ENCODE assay signal across 8 mouse cellular contexts in the genomic region with DNA sequence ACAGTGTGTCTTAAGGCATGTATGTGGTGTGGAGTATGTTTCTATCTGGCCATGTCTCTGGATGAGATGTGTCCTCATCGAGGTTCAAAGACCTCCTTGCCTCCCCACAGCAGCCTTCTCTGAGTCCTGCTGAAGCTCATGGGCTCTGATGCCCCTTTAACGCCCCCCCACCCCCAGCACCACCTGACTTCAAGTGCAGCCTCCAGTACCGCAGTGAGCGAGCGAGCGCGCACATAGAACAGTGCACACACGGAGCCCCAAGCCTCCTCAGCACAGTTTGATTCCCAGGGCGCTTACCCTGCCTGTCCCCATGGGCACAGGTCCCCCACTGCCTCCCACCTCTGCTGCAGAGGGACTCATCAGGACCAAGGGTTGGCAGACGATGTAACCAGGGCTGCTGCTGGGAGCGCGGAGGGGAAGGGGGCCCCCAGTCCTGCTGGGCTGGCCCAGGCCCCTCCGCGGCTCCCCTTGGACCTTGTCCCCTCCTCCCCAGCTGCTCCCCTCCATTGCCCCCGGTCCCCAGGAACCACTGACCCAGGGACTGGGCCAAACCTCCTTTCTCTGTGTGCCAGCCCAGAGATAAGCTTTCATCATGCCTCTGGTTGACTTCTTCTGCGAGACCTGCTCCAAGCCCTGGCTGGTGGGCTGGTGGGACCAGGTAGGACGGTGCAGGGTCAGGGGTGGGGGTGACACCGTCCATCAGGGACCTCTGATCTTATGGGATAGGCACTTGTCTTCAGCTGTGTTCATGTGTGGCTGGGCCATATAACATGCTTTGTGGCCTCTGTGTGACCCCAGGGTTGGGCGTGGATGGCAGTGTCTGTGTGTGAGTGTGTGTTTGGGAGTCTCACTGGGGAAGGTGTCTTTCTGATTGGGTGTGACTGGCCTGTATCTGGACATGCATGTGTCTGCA. TPM values are rescaled to one million over a fixed set of nuclear protein-coding genes. Genes with fewer than 3 reads are reported as not detected.
DNase-seq lines count a peak whose midpoint lies in the region; ATAC-seq and TF ChIP-seq lines count a peak whose summit lies in the region.
"Had no signal": no experiment of that assay in that cellular context is flagged by ENCODE, and none has a peak within 500 bp of the region (broad histone marks: within the 10 kb centered on the region; RNA-seq: fewer than 3 reads in every experiment).

No protein-coding gene starts in this region.

- ATAC-seq in forebrain, embryonic 15.5 days (replicated peaks): peak; percentile 79

- peak overlapping the region; percentile 79 for H3K4me2 ChIP-seq in forebrain, embryonic 15.5 days (replicated peaks)

- H3K27ac ChIP-seq in bone marrow, adult 2 months (ENCODE audit: control insufficient read depth, insufficient read depth, low read depth, low read length, poor library complexity): no peak overlapping the region
- peak overlapping the region; percentile 72 for H3K27ac ChIP-seq in forebrain, embryonic 15.5 days (replicated peaks)

- WGBS in bone marrow, adult 2 months: 85% methylated on average over 19 of the region's 19 CpGs
- 22% methylated on average over 18 of the region's 19 CpGs for WGBS in forebrain, embryonic 15.5 days

- peaks cover 34% of the 10 kb centered on the region for H3K36me3 ChIP-seq in E14TG2a.4 (ENCODE audit: insufficient read depth, low read length)
- peaks cover 2% of the 10 kb centered on the region; the same call in 1 of the 2 replicates for H3K36me3 ChIP-seq in forebrain, embryonic 15.5 days

- intact Hi-C loops in left cerebral cortex, postnatal 14 days (cut with DNase I): loop anchor here (5.0 kb wide), 1 partner anchor 34 kb away; no protein-coding TSS in a partner anchor

- peaks cover 69% of the 10 kb centered on the region for H3K4me1 ChIP-seq in E14TG2a.4 (replicated peaks; ENCODE audit: low read depth, low read length)
- H3K4me1 ChIP-seq in bone marrow, adult 2 months (ENCODE audit: control insufficient read depth, insufficient read depth, low read length): peaks cover 5% of the 10 kb centered on the region; the same call in 1 of the 2 replicates
- peaks cover 25% of the 10 kb centered on the region for H3K4me1 ChIP-seq in forebrain, embryonic 15.5 days

- TF ChIP-seq CTCF in E14TG2a.4 (conservative IDR thresholded peaks at IDR 0.05; ENCODE audit: low read length): no peak
- TF ChIP-seq CTCF in bone marrow, adult 2 months (IDR thresholded peaks at IDR 0.05; ENCODE audit: control insufficient read depth, insufficient read depth, low read length): no peak

- no peaks in the 10 kb centered on the region for H3K27me3 ChIP-seq in E14TG2a.4 (ENCODE audit: insufficient read depth, low read length)
- H3K27me3 ChIP-seq in forebrain, embryonic 15.5 days: no peaks in the 10 kb centered on the region
- H3K27me3 ChIP-seq: megakaryocyte, embryonic 14.5 days had no signal

- peak overlapping the region; percentile 70 for H3K9ac ChIP-seq in forebrain, embryonic 15.5 days (replicated peaks)

- peak; percentile 74 to 78 for DNase-seq in left cerebral cortex, postnatal 14 days (ENCODE audit: low spot score in 2 of 2)
- peak; percentile 61 to 70 for DNase-seq in right cerebral cortex, adult 2 months (ENCODE audit: low spot score in 2 of 2)
- DNase-seq in B cell, adult 2 months: no peak
- no peak for DNase-seq in ovary, postnatal 14 days (ENCODE audit: low spot score)

- no peaks in the 10 kb centered on the region for H3K9me3 ChIP-seq in E14TG2a.4 (ENCODE audit: low read length)
- H3K9me3 ChIP-seq in forebrain, embryonic 15.5 days: no peaks in the 10 kb centered on the region
- H3K9me3 ChIP-seq: megakaryocyte, embryonic 14.5 days had no signal

- H3K4me3 ChIP-seq in E14TG2a.4 (replicated peaks; ENCODE audit: low read length): peak overlapping the region; percentile 73
- H3K4me3 ChIP-seq in bone marrow, adult 2 months (replicated peaks; ENCODE audit: control insufficient read depth, low read depth, low read length): peak overlapping the region; percentile 16
- H3K4me3 ChIP-seq in forebrain, embryonic 15.5 days: peak overlapping the region; percentile 61
- H3K4me3 ChIP-seq: megakaryocyte, embryonic 14.5 days had no signal

- no peak for TF ChIP-seq POLR2A in bone marrow, adult 2 months (IDR thresholded peaks at IDR 0.05; ENCODE audit: borderline replicate concordance, control insufficient read depth, low read depth, low read length)

RNA-seq across cellular contexts. Expression of gene Pde4a, which starts 31.3 kb away (rescaled TPM):
- polyA plus RNA-seq in bone marrow, adult 2 months (2011; ENCODE audit: insufficient read depth, insufficient read length, low replicate concordance, missing spikeins): 6.5 and 7.9 TPM in 2 replicates
- 23.7 and 25.9 TPM in 2 replicates for polyA plus RNA-seq in forebrain, embryonic 15.5 days (2015; fragmentation: Nextera tagmentation; extraction: Ambion mirVana)
- 10 to 100 TPM; 76.2 to 79.6 TPM for total RNA-seq in left cerebral cortex, postnatal 14 days (2021)

RNA-seq across cellular contexts. Expression of gene Keap1, which starts 42.4 kb away (rescaled TPM):
- 24.7 and 35.1 TPM in 2 replicates for polyA plus RNA-seq in bone marrow, adult 2 months (2011; ENCODE audit: insufficient read depth, insufficient read length, low replicate concordance, missing spikeins)
- 71.6 and 72.5 TPM in 2 replicates for polyA plus RNA-seq in forebrain, embryonic 15.5 days (2015; fragmentation: Nextera tagmentation; extraction: Ambion mirVana)
- 10 to 100 TPM; 47.2 to 50.5 TPM for total RNA-seq in left cerebral cortex, postnatal 14 days (2021)

RNA-seq across cellular contexts. Expression of gene Cdc37, which starts 47.0 kb away (rescaled TPM):
- 29.6 and 51.1 TPM in 2 replicates for polyA plus RNA-seq in bone marrow, adult 2 months (2011; ENCODE audit: insufficient read depth, insufficient read length, low replicate concordance, missing spikeins)
- polyA plus RNA-seq in forebrain, embryonic 15.5 days (2015; fragmentation: Nextera tagmentation; extraction: Ambion mirVana): 217 and 221 TPM in 2 replicates
- total RNA-seq in left cerebral cortex, postnatal 14 days (2021): 100 to 1,000 TPM; 128 to 131 TPM

RNA-seq across cellular contexts. Expression of gene S1pr5, which starts 51.5 kb away (rescaled TPM):
- polyA plus RNA-seq in bone marrow, adult 2 months (2011; ENCODE audit: insufficient read depth, insufficient read length, low replicate concordance, missing spikeins): 0.65 and 1.00 TPM in 2 replicates
- polyA plus RNA-seq in forebrain, embryonic 15.5 days (2015; fragmentation: Nextera tagmentation; extraction: Ambion mirVana): 1.6 TPM in 2 replicates
- total RNA-seq in left cerebral cortex, postnatal 14 days (2021): 1 to 10 TPM; 3.4 to 5.2 TPM

Comparison
In these comparisons a context has a peak if more than half of its experiments do, and no peak if none do; other contexts are left out.
1. H3K4me3 ChIP-seq: peak in every context shown above with its lines; median percentile 73 in E14TG2a.4; 61 in forebrain, embryonic 15.5 days; 16 in bone marrow, adult 2 months.
2. DNase-seq: peak in left cerebral cortex, postnatal 14 days (2 of 2) and right cerebral cortex, adult 2 months (2 of 2); none in B cell, adult 2 months (0 of 2) and ovary, postnatal 14 days (single experiment).